Mouse (Mus musculus) stomach, embryonic 16.5 days (tissue): Measurements from ENCODE around the gene Bace2. TPM values are rescaled to one million over a fixed set of nuclear protein-coding genes. Genes with fewer than 3 reads are reported as not detected.
A peak's percentile ranks its signal among the peaks of the same experiment; 100 is the strongest.

Experiments used
- ATAC-seq: fragments of 200-750 bp; cut with Nextera tagmentation; 2 replicates; pipeline ENCODE4 v1.8.0; 2017; ENCODE audit warnings: moderate number of reproducible peaks, moderate TSS enrichment; ENCODE audit not compliant: insufficient read depth, low FRiP score
- H3K27ac ChIP-seq: fragments of 300-500 bp; sonication (generic); 2 replicates; pipeline ENCODE4 v1.5.1; 2014; ENCODE audit warnings: low read length
- H3K27me3 ChIP-seq: fragments of 300-500 bp; sonication (generic); 2 replicates; pipeline ENCODE4 v1.6.1; 2014; ENCODE audit warnings: low read length, control low read depth, mixed read lengths; ENCODE audit not compliant: control insufficient read depth, insufficient read depth
- H3K36me3 ChIP-seq: fragments of 300-500 bp; sonication (generic); 2 replicates; pipeline ENCODE4 v1.6.1; 2014; ENCODE audit warnings: low read length; ENCODE audit not compliant: control insufficient read depth, insufficient read depth
- H3K4me1 ChIP-seq: fragments of 300-500 bp; sonication (generic); 2 replicates; pipeline ENCODE4 v1.6.1; 2014; ENCODE audit warnings: low read length, control low read depth, mixed read lengths; ENCODE audit not compliant: control insufficient read depth, insufficient read depth
- H3K4me2 ChIP-seq: fragments of 300-500 bp; sonication (generic); 2 replicates; pipeline ENCODE4 v1.6.1; 2014; ENCODE audit warnings: low read depth, low read length, mixed read lengths
- H3K4me3 ChIP-seq: fragments of 300-500 bp; sonication (generic); replicated peaks from 2 replicates; pipeline ENCODE4 v1.5.1; 2014; ENCODE audit warnings: mild to moderate bottlenecking, low read length
- H3K9ac ChIP-seq: fragments of 300-500 bp; sonication (generic); 2 replicates; pipeline ENCODE4 v1.6.1; 2014; ENCODE audit warnings: low read length
- H3K9me3 ChIP-seq: fragments of 300-500 bp; sonication (generic); replicated peaks from 2 replicates; pipeline ENCODE4 v1.6.1; 2016; ENCODE audit warnings: low read length, control low read depth; ENCODE audit not compliant: control insufficient read depth
- WGBS: fragments of 180-500 bp; shearing (Covaris S2); extraction: QIAGEN DNeasy Blood & Tissue Kit; methylation state at CpG from one replicate; pipeline ENCODE4 v1.1.7; 2014; 5-methylcytosine and 5-hydroxymethylcytosine counted together
- polyA plus RNA-seq: library from polyadenylated mRNA; unstranded; fragments of >200 nt; fragmentation: Nextera tagmentation; extraction: Ambion mirVana; gene quantifications from 2 replicates; pipeline ENCODE4 v1.2.1, GENCODE M21; 2015

Gene Bace2
- polyA plus RNA-seq, 1 experiment from 2014 or later, result 116 TPM

DNA sequence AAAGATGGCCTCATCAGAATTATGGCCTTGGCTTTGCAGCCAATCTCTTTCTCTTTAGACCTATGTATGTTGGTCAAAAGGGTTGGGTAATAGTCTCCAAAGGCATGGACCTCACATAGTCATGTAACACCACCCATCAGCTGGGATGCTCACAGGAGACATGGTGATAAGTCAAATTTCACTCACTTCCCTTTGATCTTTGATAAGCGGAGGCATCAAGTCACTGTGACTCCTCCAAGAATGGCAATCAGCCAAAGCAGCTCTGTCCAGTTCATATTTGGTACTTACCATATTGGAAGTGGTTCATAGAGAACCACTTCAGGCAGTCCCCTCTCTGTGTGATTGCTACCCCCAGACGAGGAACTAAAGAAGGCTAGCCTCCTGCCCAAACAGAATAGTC, 118.1 kb downstream of the Bace2 start:
- Histone ChIP-seq H3K4me2 (no peak overlapping the region), H3K9me3 (no peaks in the 10 kb centered on the region), H3K4me1 (no peaks in the 10 kb centered on the region), H3K27ac (no peak overlapping the region), H3K9ac (no peak overlapping the region), H3K4me3 (no peak overlapping the region), H3K36me3 (no peaks in the 10 kb centered on the region), H3K27me3 (no peaks in the 10 kb centered on the region)
- WGBS, result 84% methylated on average over 2 of the region's 2 CpGs
- ATAC-seq, result no peak

DNA sequence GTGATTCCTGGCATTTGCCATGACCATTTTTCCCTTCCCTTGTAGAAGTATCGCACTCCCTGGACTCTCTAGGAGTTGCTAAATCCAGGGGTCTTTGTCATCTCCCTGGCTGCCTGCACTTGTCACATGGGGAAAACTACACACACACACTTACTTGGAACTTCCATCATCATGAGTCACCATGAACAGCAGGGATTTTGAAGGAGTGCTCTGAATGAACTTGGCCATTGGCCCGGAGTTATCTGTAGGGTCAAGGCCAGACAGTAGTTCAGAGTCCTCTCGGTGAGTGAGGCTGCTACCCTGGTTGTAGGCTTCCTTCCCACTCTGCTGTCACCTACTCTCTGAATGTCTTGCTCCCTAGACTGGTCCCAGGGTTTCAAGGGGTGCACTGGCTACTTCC, 119.0 kb downstream of the Bace2 start:
- ATAC-seq, result 0 out of 2 replicates have a peak, but pooled peaks have one; percentile 13

DNA sequence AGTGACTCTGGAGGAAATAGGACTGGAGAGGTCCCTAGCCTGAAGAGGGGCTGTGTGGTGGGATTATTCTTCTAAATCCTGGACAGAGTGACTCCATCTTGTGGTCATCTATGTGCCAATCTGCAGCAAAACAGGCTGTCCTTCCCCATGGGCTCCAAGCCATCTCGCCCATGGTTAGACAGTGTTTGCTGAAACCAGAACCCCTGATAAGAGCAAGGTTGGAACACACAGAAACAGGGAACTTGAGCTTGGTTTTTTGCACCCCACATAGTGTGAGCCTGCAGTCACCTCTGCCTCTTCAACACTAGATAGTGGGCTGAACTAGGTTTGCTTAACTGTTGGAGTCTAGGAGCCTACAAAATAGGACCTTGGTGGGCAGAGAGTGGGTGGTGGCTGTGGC, 120.0 kb downstream of the Bace2 start:
- Histone ChIP-seq H3K9ac (no peak overlapping the region), H3K27me3 (no peaks in the 10 kb centered on the region), H3K4me3 (no peak overlapping the region), H3K4me2 (no peak overlapping the region), H3K4me1 (no peaks in the 10 kb centered on the region), H3K36me3 (no peaks in the 10 kb centered on the region), H3K9me3 (no peaks in the 10 kb centered on the region), H3K27ac (no peak overlapping the region)
- no peak for ATAC-seq
- 70% methylated on average over 1 of the region's 1 CpGs for WGBS

More for the DNA sequence above, 119.0 kb downstream of the Bace2 start:
- H3K9me3 ChIP-seq, result no peaks in the 10 kb centered on the region
- no peak overlapping the region for H3K4me3 ChIP-seq
- H3K27me3 ChIP-seq, result no peaks in the 10 kb centered on the region
- no peaks in the 10 kb centered on the region for H3K36me3 ChIP-seq
- H3K4me2 ChIP-seq, result no peak overlapping the region
- no peaks in the 10 kb centered on the region for H3K4me1 ChIP-seq
- WGBS, result 76% methylated on average over 3 of the region's 3 CpGs
- H3K9ac ChIP-seq, result no peak overlapping the region
- no peak overlapping the region for H3K27ac ChIP-seq

- H3K9me3 ChIP-seq, result no peaks in the 10 kb centered on the region
- H3K36me3 ChIP-seq, result no peaks in the 10 kb centered on the region
- no peak for ATAC-seq
- H3K4me2 ChIP-seq, result no peak overlapping the region
- WGBS, result 75% methylated on average over 2 of the region's 2 CpGs
- H3K9ac ChIP-seq, result no peak overlapping the region
- H3K4me3 ChIP-seq, result no peak overlapping the region
- H3K27me3 ChIP-seq, result no peaks in the 10 kb centered on the region
- H3K27ac ChIP-seq, result no peak overlapping the region
- H3K4me1 ChIP-seq, result no peaks in the 10 kb centered on the region
Observed at GRCm38 (mm10) chr16:97478655-97479054, 122.1 kb downstream of the Bace2 start.

- H3K9ac ChIP-seq, result no peak overlapping the region
- H3K4me3 ChIP-seq, result no peak overlapping the region
- WGBS, result 54% methylated on average over 1 of the region's 1 CpGs
- H3K9me3 ChIP-seq, result no peaks in the 10 kb centered on the region
- no peak overlapping the region; the same call in 1 of the 2 replicates for H3K27ac ChIP-seq
- no peak overlapping the region for H3K4me2 ChIP-seq
- no peaks in the 10 kb centered on the region for H3K36me3 ChIP-seq
- ATAC-seq, result peak; percentile 57
- no peaks in the 10 kb centered on the region for H3K4me1 ChIP-seq
- no peaks in the 10 kb centered on the region for H3K27me3 ChIP-seq
Observed at GRCm38 (mm10) chr16:97492369-97492768, 135.8 kb downstream of the Bace2 start.

Other genes starting within 250 kb of the Bace2 start
- 0.10 and 0.26 TPM in 2 replicates for gene Dscam, start 186.0 kb upstream of the Bace2 start, polyA plus RNA-seq
- 0.21 and 0.31 TPM in 2 replicates for gene Mx1, start 106.2 kb downstream of the Bace2 start, polyA plus RNA-seq
- 5.9 and 9.3 TPM in 2 replicates for gene Fam3b, start 158.1 kb downstream of the Bace2 start, polyA plus RNA-seq